19 mouse cellular contexts compared by ENCODE assay signal in the genomic region with DNA sequence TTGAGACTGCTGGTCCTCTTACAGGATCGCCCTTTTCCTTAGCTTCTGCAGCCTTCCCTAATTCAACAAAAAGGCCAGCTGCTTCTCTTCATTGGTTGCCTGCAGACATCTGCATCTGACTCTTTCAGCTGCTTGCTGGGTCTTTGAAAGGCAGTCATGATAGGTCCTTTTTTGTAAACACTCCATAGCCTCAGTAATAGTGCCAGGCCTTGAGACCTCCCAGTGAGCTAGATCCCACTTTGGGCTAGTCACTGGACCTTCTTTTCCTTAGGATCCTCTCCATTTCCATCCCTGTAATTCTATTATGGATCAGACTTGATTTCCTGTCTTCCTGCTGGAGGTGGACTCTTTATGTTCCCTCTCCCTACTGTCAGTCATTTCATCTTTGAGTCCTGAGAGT.
A peak's percentile ranks its signal among the peaks of the same experiment; 100 is the strongest.
DNase-seq lines count a peak whose midpoint lies in the region; ATAC-seq and TF ChIP-seq lines count a peak whose summit lies in the region.
"Had no signal": no experiment of that assay in that cellular context is flagged by ENCODE, and none has a peak within 500 bp of the region (broad histone marks: within the 10 kb centered on the region; RNA-seq: fewer than 3 reads in every experiment).

No protein-coding gene starts in this region.

- H3K9me3 ChIP-seq in lung, embryonic 14.5 days (ENCODE audit: low read depth, low read length): no peaks in the 10 kb centered on the region
- H3K9me3 ChIP-seq: G1E had no signal

- no peak for TF ChIP-seq CTCF in lung, embryonic 14.5 days (IDR thresholded peaks at IDR 0.05; ENCODE audit: low read depth)

- no peaks in the 10 kb centered on the region for H3K4me1 ChIP-seq in lung, embryonic 14.5 days (ENCODE audit: insufficient read depth)

- no peaks in the 10 kb centered on the region for H3K36me3 ChIP-seq in lung, embryonic 14.5 days (ENCODE audit: insufficient read depth)
- H3K36me3 ChIP-seq: G1E had no signal

- no peak overlapping the region for H3K4me3 ChIP-seq in lung, embryonic 14.5 days (ENCODE audit: low read depth, low read length)

- WGBS in lung, embryonic 14.5 days: 71% methylated on average over 1 of the region's 1 CpGs

- intact Hi-C loops in heart, postnatal 36 days (cut with DNase I): no loop called here

- ATAC-seq in lung, embryonic 14.5 days (ENCODE audit: insufficient read depth): peak; percentile 66; the same call in 1 of the 2 replicates
- ATAC-seq: activated CD4-positive, CD25-positive, alpha-beta regulatory T cell, adult 4 months; CD4-positive, CD25-positive, alpha-beta regulatory T cell, adult 4 months; Patski had no signal

- no peak overlapping the region for H3K9ac ChIP-seq in lung, embryonic 14.5 days

- DNase-seq in heart, adult 11 months: peak; percentile 75
- DNase-seq in heart, postnatal 36 days: no peak
- DNase-seq in lung, embryonic 14.5 days: peak; percentile 47
- DNase-seq in lung, postnatal 4 days: no peak
- DNase-seq: adrenal gland, adult 2 months; adrenal gland, adult 8-10 months; adrenal gland, postnatal 10 days; adrenal gland, postnatal 14 days; adrenal gland, postnatal 25 days; adrenal gland, postnatal 36 days; B cell, adult 2 months; cerebellum, adult 11 months; cerebellum, adult 11-12 months; cerebellum, adult 18-20 months had no signal

- no peaks in the 10 kb centered on the region for H3K27me3 ChIP-seq in lung, embryonic 14.5 days (ENCODE audit: insufficient read depth, low read length)
- H3K27me3 ChIP-seq: CH12.LX, Patski had no signal

- H3K4me2 ChIP-seq in lung, embryonic 14.5 days: no peak overlapping the region

- H3K27ac ChIP-seq in lung, embryonic 14.5 days (ENCODE audit: low read depth): no peak overlapping the region

Comparison
In these comparisons a context has a peak if more than half of its experiments do, and no peak if none do; other contexts are left out.
1. DNase-seq: peak in heart, adult 11 months (single experiment) and lung, embryonic 14.5 days (single experiment); none in heart, postnatal 36 days (0 of 2) and lung, postnatal 4 days (0 of 2).